Mouse (Mus musculus) limb, embryonic 15.5 days (tissue): ENCODE results near the gene Acvrl1. TPM values are rescaled to one million over a fixed set of nuclear protein-coding genes. Genes with fewer than 3 reads are reported as not detected.

Source experiments
- ATAC-seq: fragments of 200-750 bp; cut with Nextera tagmentation; 2 replicates; pipeline ENCODE4 v1.8.0; 2017; ENCODE audit warnings: low read depth, moderate TSS enrichment; ENCODE audit not compliant: insufficient number of reproducible peaks, low FRiP score, low TSS enrichment
- H3K27ac ChIP-seq: fragments of 300-500 bp; sonication (generic); 2 replicates; pipeline ENCODE4 v1.5.1; 2015; ENCODE audit warnings: moderate library complexity, mild to moderate bottlenecking, inconsistent platforms
- H3K27me3 ChIP-seq: fragments of 300-500 bp; sonication (generic); 2 replicates; pipeline ENCODE4 v1.6.1; 2015; ENCODE audit warnings: inconsistent platforms
- H3K36me3 ChIP-seq: fragments of 300-500 bp; sonication (generic); 2 replicates; pipeline ENCODE4 v1.6.1; 2015; ENCODE audit warnings: inconsistent platforms
- H3K4me1 ChIP-seq: fragments of 300-500 bp; sonication (generic); 2 replicates; pipeline ENCODE4 v1.6.1; 2015; ENCODE audit warnings: inconsistent platforms
- H3K4me2 ChIP-seq: fragments of 300-500 bp; sonication (generic); 2 replicates; pipeline ENCODE4 v1.6.1; 2015; ENCODE audit warnings: mild to moderate bottlenecking, inconsistent platforms
- H3K4me3 ChIP-seq: fragments of 300-500 bp; sonication (generic); 2 replicates; pipeline ENCODE4 v1.5.1; 2015; ENCODE audit warnings: mild to moderate bottlenecking, inconsistent platforms
- H3K9ac ChIP-seq: fragments of 300-500 bp; sonication (generic); 2 replicates; pipeline ENCODE4 v1.6.1; 2015; ENCODE audit warnings: inconsistent platforms
- H3K9me3 ChIP-seq: fragments of 300-500 bp; sonication (generic); 2 replicates; pipeline ENCODE4 v1.6.1; 2016; ENCODE audit warnings: inconsistent platforms
- WGBS: fragments of 180-500 bp; shearing (Covaris S2); methylation state at CpG from one replicate; pipeline ENCODE4 v1.1.7; 2015; 5-methylcytosine and 5-hydroxymethylcytosine counted together
- polyA plus RNA-seq: library from polyadenylated mRNA; unstranded; fragments of >200 nt; fragmentation: Nextera tagmentation; extraction: Ambion mirVana; gene quantifications from 2 replicates; pipeline ENCODE4 v1.2.1, GENCODE M21; 2015

The Acvrl1 gene
- polyA plus RNA-seq, 1 experiment from 2014 or later, result 16.3 TPM

- Histone ChIP-seq H3K9me3 (no peaks in the 10 kb centered on the region), H3K27ac (peak overlapping the region; percentile 22; the same call in 1 of the 2 replicates), H3K4me1 (peaks cover 51% of the 10 kb centered on the region), H3K27me3 (peaks cover 19% of the 10 kb centered on the region; the same call in 1 of the 2 replicates), H3K36me3 (no peaks in the 10 kb centered on the region), H3K4me3 (no peak overlapping the region), H3K9ac (no peak overlapping the region), H3K4me2 (no peak overlapping the region)
- ATAC-seq, result no peak
- 75% methylated on average over 6 of the region's 6 CpGs for WGBS
These were observed 4.4 kb downstream of the Acvrl1 start for GRCm38 (mm10) chr15:101132761-101133160.

GRCm38 (mm10) chr15:101133993-101134704 lies 5.8 kb downstream of the Acvrl1 start:
- peak overlapping the region; percentile 25; the same call in 1 of the 2 replicates for H3K4me2 ChIP-seq
- WGBS, result 36% methylated on average over 15 of the region's 15 CpGs
- H3K27ac ChIP-seq, result peak overlapping the region; percentile 47
- H3K9ac ChIP-seq, result no peak overlapping the region
- ATAC-seq, result no peak
- H3K4me3 ChIP-seq, result peak overlapping the region; percentile 15
- H3K27me3 ChIP-seq, result peaks cover 19% of the 10 kb centered on the region; the same call in 1 of the 2 replicates
- no peaks in the 10 kb centered on the region for H3K36me3 ChIP-seq
- H3K9me3 ChIP-seq, result no peaks in the 10 kb centered on the region
- peaks cover 39% of the 10 kb centered on the region for H3K4me1 ChIP-seq

GRCm38 (mm10) chr15:101135405-101135804 lies 7.1 kb downstream of the Acvrl1 start:
- peak overlapping the region; percentile 25 for H3K4me2 ChIP-seq
- peaks cover 47% of the 10 kb centered on the region for H3K4me1 ChIP-seq
- peaks cover 8% of the 10 kb centered on the region; the same call in 1 of the 2 replicates for H3K27me3 ChIP-seq
- WGBS, result 55% methylated on average over 8 of the region's 8 CpGs
- H3K36me3 ChIP-seq, result no peaks in the 10 kb centered on the region
- no peak for ATAC-seq
- H3K4me3 ChIP-seq, result no peak overlapping the region
- H3K27ac ChIP-seq, result no peak overlapping the region
- H3K9ac ChIP-seq, result no peak overlapping the region
- no peaks in the 10 kb centered on the region for H3K9me3 ChIP-seq

- no peaks in the 10 kb centered on the region for H3K9me3 ChIP-seq
- ATAC-seq, result no peak
- H3K4me2 ChIP-seq, result no peak overlapping the region
- H3K4me3 ChIP-seq, result no peak overlapping the region
- H3K9ac ChIP-seq, result no peak overlapping the region
- WGBS, result 82% methylated on average over 11 of the region's 11 CpGs
- H3K27me3 ChIP-seq, result no peaks in the 10 kb centered on the region
- H3K36me3 ChIP-seq, result no peaks in the 10 kb centered on the region
- H3K4me1 ChIP-seq, result peaks cover 48% of the 10 kb centered on the region
- no peak overlapping the region for H3K27ac ChIP-seq
These were observed 9.1 kb downstream of the Acvrl1 start for GRCm38 (mm10) chr15:101137455-101137854.

- Histone ChIP-seq H3K4me3 (no peak overlapping the region), H3K9ac (no peak overlapping the region), H3K36me3 (no peaks in the 10 kb centered on the region), H3K4me2 (no peak overlapping the region), H3K27ac (no peak overlapping the region), H3K4me1 (peaks cover 54% of the 10 kb centered on the region), H3K9me3 (no peaks in the 10 kb centered on the region), H3K27me3 (no peaks in the 10 kb centered on the region)
- ATAC-seq, result no peak
- WGBS, result 88% methylated on average over 3 of the region's 3 CpGs
These were observed 10.4 kb downstream of the Acvrl1 start for GRCm38 (mm10) chr15:101138675-101139074.

- H3K4me1 ChIP-seq, result peaks cover 56% of the 10 kb centered on the region
- H3K4me3 ChIP-seq, result no peak overlapping the region
- H3K27ac ChIP-seq, result peak overlapping the region; percentile 68; the same call in 1 of the 2 replicates
- no peaks in the 10 kb centered on the region for H3K9me3 ChIP-seq
- WGBS, result 19% methylated on average over 12 of the region's 12 CpGs
- ATAC-seq, result no peak
- no peak overlapping the region for H3K4me2 ChIP-seq
- no peaks in the 10 kb centered on the region for H3K36me3 ChIP-seq
- no peak overlapping the region for H3K9ac ChIP-seq
- H3K27me3 ChIP-seq, result no peaks in the 10 kb centered on the region
These were observed 11.6 kb downstream of the Acvrl1 start for GRCm38 (mm10) chr15:101139885-101140284.

- H3K36me3 ChIP-seq, result no peaks in the 10 kb centered on the region
- WGBS, result 36% methylated on average over 6 of the region's 6 CpGs
- H3K4me3 ChIP-seq, result no peak overlapping the region
- no peaks in the 10 kb centered on the region for H3K27me3 ChIP-seq
- H3K9me3 ChIP-seq, result no peaks in the 10 kb centered on the region
- no peak for ATAC-seq
- H3K4me1 ChIP-seq, result peaks cover 56% of the 10 kb centered on the region
- no peak overlapping the region for H3K4me2 ChIP-seq
- peak overlapping the region; percentile 68 for H3K27ac ChIP-seq
- no peak overlapping the region for H3K9ac ChIP-seq
These were observed 12.3 kb downstream of the Acvrl1 start for GRCm38 (mm10) chr15:101140587-101140986.

GRCm38 (mm10) chr15:101141061-101141541 lies 12.8 kb downstream of the Acvrl1 start:
- peak overlapping the region; percentile 68; the same call in 1 of the 2 replicates for H3K27ac ChIP-seq
- H3K36me3 ChIP-seq, result no peaks in the 10 kb centered on the region
- H3K4me2 ChIP-seq, result 0 out of 2 replicates have a peak overlapping the region, but pooled peaks have one; percentile 19
- ATAC-seq, result peak; percentile 57
- H3K27me3 ChIP-seq, result no peaks in the 10 kb centered on the region
- no peaks in the 10 kb centered on the region for H3K9me3 ChIP-seq
- H3K9ac ChIP-seq, result no peak overlapping the region
- WGBS, result 3% methylated on average over 12 of the region's 14 CpGs
- H3K4me1 ChIP-seq, result peaks cover 61% of the 10 kb centered on the region
- H3K4me3 ChIP-seq, result no peak overlapping the region

- Histone ChIP-seq H3K27ac (0 out of 2 replicates have a peak overlapping the region, but pooled peaks have one; percentile 54), H3K4me2 (no peak overlapping the region), H3K9ac (no peak overlapping the region), H3K4me1 (peaks cover 70% of the 10 kb centered on the region), H3K36me3 (no peaks in the 10 kb centered on the region), H3K27me3 (no peaks in the 10 kb centered on the region), H3K4me3 (no peak overlapping the region), H3K9me3 (no peaks in the 10 kb centered on the region)
- 53% methylated on average over 8 of the region's 8 CpGs for WGBS
- ATAC-seq, result no peak
These were observed 14.3 kb downstream of the Acvrl1 start for GRCm38 (mm10) chr15:101142672-101143071.

GRCm38 (mm10) chr15:101143494-101143893 lies 15.2 kb downstream of the Acvrl1 start:
- Histone ChIP-seq H3K4me2 (peak overlapping the region; percentile 12; the same call in 1 of the 2 replicates), H3K9me3 (no peaks in the 10 kb centered on the region), H3K27ac (peak overlapping the region; percentile 54), H3K4me3 (no peak overlapping the region), H3K4me1 (peaks cover 76% of the 10 kb centered on the region), H3K36me3 (no peaks in the 10 kb centered on the region), H3K9ac (no peak overlapping the region), H3K27me3 (no peaks in the 10 kb centered on the region)
- ATAC-seq, result peak; percentile 42
- WGBS, result 11% methylated on average over 8 of the region's 8 CpGs

- 79% methylated on average over 5 of the region's 5 CpGs for WGBS
- ATAC-seq, result no peak
- H3K27me3 ChIP-seq, result no peaks in the 10 kb centered on the region
- H3K4me2 ChIP-seq, result no peak overlapping the region
- H3K4me3 ChIP-seq, result no peak overlapping the region
- no peak overlapping the region for H3K9ac ChIP-seq
- H3K9me3 ChIP-seq, result no peaks in the 10 kb centered on the region
- H3K36me3 ChIP-seq, result no peaks in the 10 kb centered on the region
- peaks cover 76% of the 10 kb centered on the region for H3K4me1 ChIP-seq
- H3K27ac ChIP-seq, result 0 out of 2 replicates have a peak overlapping the region, but pooled peaks have one; percentile 54
These were observed 15.9 kb downstream of the Acvrl1 start for GRCm38 (mm10) chr15:101144176-101144575.

- H3K36me3 ChIP-seq, result no peaks in the 10 kb centered on the region
- peak overlapping the region; percentile 78 for H3K27ac ChIP-seq
- ATAC-seq, result no peak
- no peak overlapping the region for H3K9ac ChIP-seq
- no peaks in the 10 kb centered on the region for H3K27me3 ChIP-seq
- peaks cover 70% of the 10 kb centered on the region for H3K4me1 ChIP-seq
- WGBS, result 80% methylated on average over 8 of the region's 8 CpGs
- no peaks in the 10 kb centered on the region for H3K9me3 ChIP-seq
- no peak overlapping the region for H3K4me2 ChIP-seq
- H3K4me3 ChIP-seq, result no peak overlapping the region
These were observed 16.5 kb downstream of the Acvrl1 start for GRCm38 (mm10) chr15:101144779-101145178.
